Mouse (Mus musculus) testis, adult 2 months (tissue): Measurements from ENCODE around the gene Cdc14a.

Experiments
- CTCF ChIP-seq: fragments of 200-500 bp; IDR thresholded peaks from 2 replicates; pipeline ENCODE4 v1.5.1; 2012; ENCODE audit warnings: low read depth, mild to moderate bottlenecking, inconsistent platforms, low read length, moderate library complexity; ENCODE audit not compliant: control insufficient read depth, insufficient read depth, insufficient replicate concordance
- POLR2A ChIP-seq: fragments of 200-500 bp; IDR thresholded peaks from 2 replicates; pipeline ENCODE4 v1.6.1; 2012; ENCODE audit warnings: low read depth, mild to moderate bottlenecking, inconsistent platforms, low read length, moderate library complexity; ENCODE audit not compliant: control insufficient read depth

GRCm38 (mm10) chr3:116284735-116285134 lies 139.1 kb downstream of the Cdc14a start:
- TF ChIP-seq CTCF (no peak), POLR2A (no peak)
